Comparison of ENCODE assay signal across 14 mouse cellular contexts in genomic region chr1:140748011-140748410, GRCm38 (mm10).
DNase-seq lines count a peak whose midpoint lies in the region; ATAC-seq and TF ChIP-seq lines count a peak whose summit lies in the region.
"Had no signal": no experiment of that assay in that cellular context is flagged by ENCODE, and none has a peak within 500 bp of the region (broad histone marks: within the 10 kb centered on the region; RNA-seq: fewer than 3 reads in every experiment).

No protein-coding gene starts in this region.

- H3K27me3 ChIP-seq in hindbrain, embryonic 13.5 days: no peaks in the 10 kb centered on the region
- H3K27me3 ChIP-seq in midbrain, postnatal 0 days (ENCODE audit: insufficient read depth, low read length): no peaks in the 10 kb centered on the region
- H3K27me3 ChIP-seq in kidney, embryonic 15.5 days: no peaks in the 10 kb centered on the region
- H3K27me3 ChIP-seq: limb, embryonic 13.5 days had no signal

- no peak overlapping the region for H3K9ac ChIP-seq in hindbrain, embryonic 13.5 days
- no peak overlapping the region for H3K9ac ChIP-seq in midbrain, postnatal 0 days (replicated peaks; ENCODE audit: low read length, poor library complexity, severe bottlenecking)
- no peak overlapping the region for H3K9ac ChIP-seq in kidney, embryonic 15.5 days
- H3K9ac ChIP-seq: limb, embryonic 13.5 days had no signal

- H3K4me2 ChIP-seq in hindbrain, embryonic 13.5 days: no peak overlapping the region
- H3K4me2 ChIP-seq in midbrain, postnatal 0 days (ENCODE audit: low read depth, low read length, poor library complexity, severe bottlenecking): no peak overlapping the region
- H3K4me2 ChIP-seq in kidney, embryonic 15.5 days: no peak overlapping the region
- H3K4me2 ChIP-seq: limb, embryonic 13.5 days had no signal

- TF ChIP-seq CTCF in midbrain, postnatal 0 days (IDR thresholded peaks at IDR 0.05): no peak

- H3K36me3 ChIP-seq in hindbrain, embryonic 13.5 days: no peaks in the 10 kb centered on the region
- H3K36me3 ChIP-seq in midbrain, postnatal 0 days (ENCODE audit: insufficient read depth, low read length): no peaks in the 10 kb centered on the region
- H3K36me3 ChIP-seq in kidney, embryonic 15.5 days: no peaks in the 10 kb centered on the region
- H3K36me3 ChIP-seq: limb, embryonic 13.5 days had no signal

- peak; percentile 45 for DNase-seq in R1 (ENCODE audit: low read depth, low spot score)
- peak; percentile 16 for DNase-seq in brain, embryonic 18.5 days (ENCODE audit: low read depth, low spot score)
- DNase-seq in midbrain, postnatal 0 days (ENCODE audit: low spot score): peak; percentile 82
- no peak for DNase-seq in urinary bladder, postnatal 25 days (ENCODE audit: low spot score)
- DNase-seq in gastrocnemius, postnatal 36 days: no peak
- DNase-seq: adrenal gland, adult 2 months; cerebellum, adult 18-20 months; gastrocnemius, postnatal 14 days; kidney, adult 18-20 months; thymus, postnatal 14 days had no signal

- H3K4me3 ChIP-seq in hindbrain, embryonic 13.5 days: no peak overlapping the region
- H3K4me3 ChIP-seq in midbrain, postnatal 0 days (ENCODE audit: low read depth, low read length): no peak overlapping the region
- no peak overlapping the region for H3K4me3 ChIP-seq in kidney, embryonic 15.5 days (replicated peaks)
- H3K4me3 ChIP-seq: erythroblast, embryonic 14.5 days; limb, embryonic 13.5 days had no signal

- H3K27ac ChIP-seq in hindbrain, embryonic 13.5 days: no peak overlapping the region
- H3K27ac ChIP-seq in midbrain, postnatal 0 days (ENCODE audit: low read depth, low read length): no peak overlapping the region
- H3K27ac ChIP-seq in kidney, embryonic 15.5 days: no peak overlapping the region
- H3K27ac ChIP-seq: limb, embryonic 13.5 days had no signal

- WGBS in hindbrain, embryonic 13.5 days: under 1% methylated on average over 3 of the region's 3 CpGs
- 5% methylated on average over 3 of the region's 3 CpGs for WGBS in midbrain, postnatal 0 days
- 23% methylated on average over 3 of the region's 3 CpGs for WGBS in kidney, embryonic 15.5 days

- no peaks in the 10 kb centered on the region for H3K4me1 ChIP-seq in hindbrain, embryonic 13.5 days (replicated peaks)
- no peaks in the 10 kb centered on the region for H3K4me1 ChIP-seq in midbrain, postnatal 0 days (ENCODE audit: insufficient read depth, low read length)
- no peaks in the 10 kb centered on the region for H3K4me1 ChIP-seq in kidney, embryonic 15.5 days
- H3K4me1 ChIP-seq: limb, embryonic 13.5 days had no signal

- intact Hi-C loops in gastrocnemius, postnatal 36 days (cut with DNase I): no loop called here

- ATAC-seq in hindbrain, embryonic 13.5 days (ENCODE audit: low FRiP score): peak; percentile 61; the same call in 1 of the 2 replicates
- no peak for ATAC-seq in midbrain, postnatal 0 days (ENCODE audit: low FRiP score)
- ATAC-seq in kidney, embryonic 15.5 days (replicated peaks; ENCODE audit: low FRiP score): no peak

- H3K9me3 ChIP-seq in hindbrain, embryonic 13.5 days: no peaks in the 10 kb centered on the region
- H3K9me3 ChIP-seq in midbrain, postnatal 0 days (ENCODE audit: low read length): no peaks in the 10 kb centered on the region
- no peaks in the 10 kb centered on the region for H3K9me3 ChIP-seq in kidney, embryonic 15.5 days (replicated peaks)
- H3K9me3 ChIP-seq: limb, embryonic 13.5 days had no signal

Comparison
In these comparisons a context has a peak if more than half of its experiments do, and no peak if none do; other contexts are left out.
1. DNase-seq: peak in R1 (single experiment), brain, embryonic 18.5 days (single experiment) and midbrain, postnatal 0 days (single experiment); none in urinary bladder, postnatal 25 days (single experiment) and gastrocnemius, postnatal 36 days (0 of 2).